Mouse (Mus musculus) limb, embryonic 10.5 days (tissue): ENCODE measurements around the gene Cysrt1. TPM values are rescaled to one million over a fixed set of nuclear protein-coding genes. Genes with fewer than 3 reads are reported as not detected.

Experiments used
- DNase-seq: peaks from one replicate; pipeline ENCODE4 v3.0.0-alpha.2; 2017; ENCODE audit warnings: low spot score
- H3K27ac ChIP-seq: fragments of 300-500 bp; sonication (generic); 2 replicates; pipeline ENCODE4 v1.5.1; 2016; ENCODE audit warnings: mild to moderate bottlenecking
- H3K27me3 ChIP-seq: fragments of 300-500 bp; sonication (generic); 2 replicates; pipeline ENCODE4 v1.6.1; 2016; ENCODE audit warnings: low read depth, mild to moderate bottlenecking; ENCODE audit not compliant: poor library complexity, severe bottlenecking
- H3K36me3 ChIP-seq: fragments of 300-500 bp; sonication (generic); 2 replicates; pipeline ENCODE4 v1.6.1; 2016; ENCODE audit warnings: mild to moderate bottlenecking, moderate library complexity
- H3K4me1 ChIP-seq: fragments of 300-500 bp; sonication (generic); 2 replicates; pipeline ENCODE4 v1.6.1; 2016
- H3K4me3 ChIP-seq: fragments of 300-500 bp; sonication (generic); 2 replicates; pipeline ENCODE4 v1.5.1; 2016; ENCODE audit warnings: mild to moderate bottlenecking, moderate library complexity
- H3K9me3 ChIP-seq: fragments of 300-500 bp; sonication (generic); replicated peaks from 2 replicates; pipeline ENCODE4 v1.6.1; 2016; ENCODE audit warnings: mild to moderate bottlenecking
- WGBS: fragments of 180-500 bp; shearing (Covaris S2); methylation state at CpG from one replicate; pipeline ENCODE4 v1.1.7; 2016; 5-methylcytosine and 5-hydroxymethylcytosine counted together
- polyA plus RNA-seq: library from polyadenylated mRNA; unstranded; fragments of >200 nt; fragmentation: Nextera tagmentation; extraction: Ambion mirVana; gene quantifications from 2 replicates; pipeline ENCODE4 v1.2.1, GENCODE M21; 2016

The Cysrt1 gene
- polyA plus RNA-seq, 1 experiment from 2014 or later: not detected

- Histone ChIP-seq H3K27me3 (peaks cover 67% of the 10 kb centered on the region), H3K27ac (no peak overlapping the region), H3K9me3 (no peaks in the 10 kb centered on the region), H3K36me3 (no peaks in the 10 kb centered on the region), H3K4me1 (peaks cover 34% of the 10 kb centered on the region), H3K4me3 (no peak overlapping the region)
- DNase-seq: no peak
- 87% methylated on average over 3 of the region's 3 CpGs for WGBS
Observed at GRCm38 (mm10) chr2:25239766-25240165, 2.5 kb downstream of the Cysrt1 start.

- Histone ChIP-seq H3K4me3 (no peak overlapping the region), H3K27ac (no peak overlapping the region), H3K27me3 (peaks cover 54% of the 10 kb centered on the region), H3K9me3 (no peaks in the 10 kb centered on the region), H3K4me1 (peaks cover 33% of the 10 kb centered on the region), H3K36me3 (no peaks in the 10 kb centered on the region)
- no peak for DNase-seq
Observed at GRCm38 (mm10) chr2:25238106-25238505, 4.1 kb downstream of the Cysrt1 start.

- peaks cover 53% of the 10 kb centered on the region for H3K27me3 ChIP-seq
- no peak overlapping the region for H3K4me3 ChIP-seq
- H3K36me3 ChIP-seq: no peaks in the 10 kb centered on the region
- peaks cover 27% of the 10 kb centered on the region for H3K4me1 ChIP-seq
- DNase-seq: no peak
- WGBS: 68% methylated on average over 4 of the region's 4 CpGs
- H3K27ac ChIP-seq: no peak overlapping the region
- H3K9me3 ChIP-seq: no peaks in the 10 kb centered on the region
Observed at GRCm38 (mm10) chr2:25237522-25237921, 4.7 kb downstream of the Cysrt1 start.

GRCm38 (mm10) chr2:25236614-25237013 is 5.6 kb downstream of the Cysrt1 start, which contains the start of gene Rnf224:
Gene Rnf224, minus strand, starts transcription at chr2:25236787.
- peaks cover 53% of the 10 kb centered on the region for H3K27me3 ChIP-seq
- H3K36me3 ChIP-seq: no peaks in the 10 kb centered on the region
- no peak for DNase-seq
- WGBS: 36% methylated on average over 8 of the region's 8 CpGs
- H3K9me3 ChIP-seq: no peaks in the 10 kb centered on the region
- H3K4me3 ChIP-seq: no peak within 1 kb of the TSS
- peaks cover 18% of the 10 kb centered on the region for H3K4me1 ChIP-seq
- H3K27ac ChIP-seq: no peak within 1 kb of the TSS

GRCm38 (mm10) chr2:25234551-25235220 is 7.6 kb downstream of the Cysrt1 start:
- H3K27ac ChIP-seq: no peak overlapping the region
- no peak for DNase-seq
- peaks cover 57% of the 10 kb centered on the region for H3K27me3 ChIP-seq
- H3K36me3 ChIP-seq: no peaks in the 10 kb centered on the region
- H3K9me3 ChIP-seq: no peaks in the 10 kb centered on the region
- H3K4me1 ChIP-seq: peaks cover 3% of the 10 kb centered on the region; the same call in 1 of the 2 replicates
- 76% methylated on average over 5 of the region's 5 CpGs for WGBS
- H3K4me3 ChIP-seq: no peak overlapping the region

- Histone ChIP-seq H3K27ac (no peak within 1 kb of the TSS), H3K4me3 (no peak within 1 kb of the TSS), H3K4me1 (peaks cover 5% of the 10 kb centered on the region), H3K27me3 (peaks cover 56% of the 10 kb centered on the region), H3K9me3 (no peaks in the 10 kb centered on the region), H3K36me3 (no peaks in the 10 kb centered on the region)
- 95% methylated on average over 3 of the region's 3 CpGs for WGBS
- DNase-seq: no peak
Observed at GRCm38 (mm10) chr2:25234050-25234449, 8.2 kb downstream of the Cysrt1 start, which contains the start of gene Slc34a3. Gene Slc34a3, minus strand, starts transcription at chr2:25234364.

GRCm38 (mm10) chr2:25233421-25233820 is 8.8 kb downstream of the Cysrt1 start:
- H3K9me3 ChIP-seq: no peaks in the 10 kb centered on the region
- 81% methylated on average over 4 of the region's 4 CpGs for WGBS
- no peak overlapping the region for H3K4me3 ChIP-seq
- peaks cover 11% of the 10 kb centered on the region for H3K4me1 ChIP-seq
- DNase-seq: no peak
- no peaks in the 10 kb centered on the region for H3K36me3 ChIP-seq
- H3K27ac ChIP-seq: no peak overlapping the region
- H3K27me3 ChIP-seq: peaks cover 52% of the 10 kb centered on the region

GRCm38 (mm10) chr2:25231038-25231437 is 11.2 kb downstream of the Cysrt1 start:
- Histone ChIP-seq H3K36me3 (no peaks in the 10 kb centered on the region), H3K4me1 (peaks cover 18% of the 10 kb centered on the region), H3K4me3 (no peak overlapping the region), H3K9me3 (no peaks in the 10 kb centered on the region), H3K27me3 (peaks cover 41% of the 10 kb centered on the region), H3K27ac (no peak overlapping the region)
- 61% methylated on average over 12 of the region's 12 CpGs for WGBS
- DNase-seq: no peak

- H3K36me3 ChIP-seq: no peaks in the 10 kb centered on the region
- peaks cover 22% of the 10 kb centered on the region for H3K4me1 ChIP-seq
- WGBS: 89% methylated on average over 7 of the region's 7 CpGs
- H3K27ac ChIP-seq: no peak overlapping the region
- H3K4me3 ChIP-seq: no peak overlapping the region
- peaks cover 36% of the 10 kb centered on the region for H3K27me3 ChIP-seq
- no peaks in the 10 kb centered on the region for H3K9me3 ChIP-seq
- no peak for DNase-seq
Observed at GRCm38 (mm10) chr2:25230581-25230980, 11.7 kb downstream of the Cysrt1 start.

GRCm38 (mm10) chr2:25229582-25229981 is 12.7 kb downstream of the Cysrt1 start:
- 88% methylated on average over 5 of the region's 5 CpGs for WGBS
- H3K36me3 ChIP-seq: no peaks in the 10 kb centered on the region
- no peaks in the 10 kb centered on the region for H3K9me3 ChIP-seq
- H3K27me3 ChIP-seq: peaks cover 27% of the 10 kb centered on the region; the same call in 1 of the 2 replicates
- no peak for DNase-seq
- no peak overlapping the region for H3K4me3 ChIP-seq
- H3K27ac ChIP-seq: no peak overlapping the region
- peaks cover 26% of the 10 kb centered on the region for H3K4me1 ChIP-seq

- 72% methylated on average over 6 of the region's 6 CpGs for WGBS
Observed at GRCm38 (mm10) chr2:25228995-25229530, 13.2 kb downstream of the Cysrt1 start.

GRCm38 (mm10) chr2:25228431-25228889 is 13.8 kb downstream of the Cysrt1 start:
- Histone ChIP-seq H3K27ac (peak overlapping the region; percentile 82), H3K36me3 (peaks cover 2% of the 10 kb centered on the region)

More at GRCm38 (mm10) chr2:25228995-25229530, 13.2 kb downstream of the Cysrt1 start:
- Histone ChIP-seq H3K36me3 (no peaks in the 10 kb centered on the region), H3K27me3 (peaks cover 27% of the 10 kb centered on the region; the same call in 1 of the 2 replicates), H3K4me3 (peak overlapping the region; percentile 41), H3K27ac (peak overlapping the region; percentile 82), H3K9me3 (no peaks in the 10 kb centered on the region), H3K4me1 (peaks cover 26% of the 10 kb centered on the region)
- DNase-seq: no peak

GRCm38 (mm10) chr2:25227406-25227805 is 14.8 kb downstream of the Cysrt1 start:
- Histone ChIP-seq H3K36me3 (peaks cover 11% of the 10 kb centered on the region), H3K4me1 (peaks cover 34% of the 10 kb centered on the region), H3K4me3 (no peak overlapping the region), H3K27me3 (peaks cover 22% of the 10 kb centered on the region; the same call in 1 of the 2 replicates), H3K27ac (0 out of 2 replicates have a peak overlapping the region, but pooled peaks have one; percentile 20), H3K9me3 (no peaks in the 10 kb centered on the region)
- no peak for DNase-seq
- whole genome bisulfite sequencing: 92% methylated on average over 4 of the region's 4 CpGs

More at GRCm38 (mm10) chr2:25228431-25228889, 13.8 kb downstream of the Cysrt1 start:
- H3K9me3 ChIP-seq: no peaks in the 10 kb centered on the region
- peak; percentile 83 for DNase-seq
- H3K4me3 ChIP-seq: peak overlapping the region; percentile 41
- 2% methylated on average over 7 of the region's 7 CpGs for WGBS
- peaks cover 27% of the 10 kb centered on the region; the same call in 1 of the 2 replicates for H3K27me3 ChIP-seq
- H3K4me1 ChIP-seq: peaks cover 30% of the 10 kb centered on the region
